In genomic region chr6:72627276-72627675, GRCm38 (mm10) we compare ENCODE assay signal across 18 mouse cellular contexts. TPM values are rescaled to one million over a fixed set of nuclear protein-coding genes. Genes with fewer than 3 reads are reported as not detected.
DNase-seq lines count a peak whose midpoint lies in the region; ATAC-seq and TF ChIP-seq lines count a peak whose summit lies in the region.
"Had no signal": no experiment of that assay in that cellular context is flagged by ENCODE, and none has a peak within 500 bp of the region (broad histone marks: within the 10 kb centered on the region; RNA-seq: fewer than 3 reads in every experiment).

No protein-coding gene starts in this region.

- H3K4me3 ChIP-seq in heart, embryonic 11.5 days (ENCODE audit: low read depth, low read length) = no peak overlapping the region
- no peak overlapping the region for H3K4me3 ChIP-seq in midbrain, postnatal 0 days (ENCODE audit: low read depth, low read length)
- H3K4me3 ChIP-seq in midbrain, embryonic 14.5 days (replicated peaks; ENCODE audit: low read depth, low read length) = no peak overlapping the region
- H3K4me3 ChIP-seq in kidney, adult 2 months (ENCODE audit: insufficient read depth, low read depth, low read length) = no peak overlapping the region
- H3K4me3 ChIP-seq: embryonic facial prominence, embryonic 15.5 days; forebrain, embryonic 12.5 days; heart, embryonic 13.5 days had no signal

- no peak overlapping the region for H3K4me2 ChIP-seq in heart, embryonic 11.5 days
- no peak overlapping the region for H3K4me2 ChIP-seq in midbrain, postnatal 0 days (ENCODE audit: low read depth, low read length, poor library complexity, severe bottlenecking)
- H3K4me2 ChIP-seq in midbrain, embryonic 14.5 days (ENCODE audit: low read length) = no peak overlapping the region
- H3K4me2 ChIP-seq: embryonic facial prominence, embryonic 15.5 days; forebrain, embryonic 12.5 days; heart, embryonic 13.5 days; midbrain, embryonic 11.5 days had no signal

- no peak for TF ChIP-seq CTCF in midbrain, postnatal 0 days (IDR thresholded peaks at IDR 0.05)
- no peak for TF ChIP-seq CTCF in kidney, adult 2 months (conservative IDR thresholded peaks at IDR 0.05; ENCODE audit: insufficient read depth, insufficient read length, low read depth, low read length)

- no peaks in the 10 kb centered on the region for H3K27me3 ChIP-seq in heart, embryonic 11.5 days (ENCODE audit: control insufficient read depth, insufficient read depth, low read length)
- H3K27me3 ChIP-seq in midbrain, postnatal 0 days (ENCODE audit: insufficient read depth, low read length) = no peaks in the 10 kb centered on the region
- no peaks in the 10 kb centered on the region for H3K27me3 ChIP-seq in midbrain, embryonic 14.5 days (ENCODE audit: control insufficient read depth, insufficient read depth, low read length)
- H3K27me3 ChIP-seq in kidney, adult 2 months (replicated peaks; ENCODE audit: control insufficient read depth, insufficient read depth, low read length) = no peaks in the 10 kb centered on the region
- H3K27me3 ChIP-seq: embryonic facial prominence, embryonic 15.5 days; forebrain, embryonic 12.5 days; heart, embryonic 13.5 days had no signal

- ATAC-seq in heart, embryonic 11.5 days (replicated peaks; ENCODE audit: insufficient number of reproducible peaks, low FRiP score, low TSS enrichment) = no peak
- no peak for ATAC-seq in midbrain, postnatal 0 days (ENCODE audit: low FRiP score)
- no peak for ATAC-seq in midbrain, embryonic 14.5 days (ENCODE audit: low FRiP score, low TSS enrichment)

- H3K9me3 ChIP-seq in heart, embryonic 11.5 days (replicated peaks; ENCODE audit: control insufficient read depth, low read length) = no peaks in the 10 kb centered on the region
- no peaks in the 10 kb centered on the region for H3K9me3 ChIP-seq in midbrain, postnatal 0 days (ENCODE audit: low read length)
- no peaks in the 10 kb centered on the region for H3K9me3 ChIP-seq in midbrain, embryonic 14.5 days (ENCODE audit: control insufficient read depth, low read length)
- H3K9me3 ChIP-seq: embryonic facial prominence, embryonic 15.5 days; forebrain, embryonic 12.5 days; G1E; heart, embryonic 13.5 days had no signal

- no peak for DNase-seq in heart, adult 9 months (ENCODE audit: low spot score in 2 of 2)
- DNase-seq in midbrain, postnatal 0 days (ENCODE audit: low spot score) = peak; percentile 25
- DNase-seq in midbrain, embryonic 14.5 days = no peak
- peak; percentile 41 for DNase-seq in kidney, adult 2 months
- peak; percentile 72 to 83 for DNase-seq in kidney, postnatal 4 days
- DNase-seq in lung, postnatal 25 days (ENCODE audit: low spot score) = no peak
- DNase-seq in adrenal gland, postnatal 14 days = no peak
- DNase-seq: adrenal gland, postnatal 10 days; B cell, adult 2 months; liver; right cerebral cortex, adult 18-20 months; thymus, adult 18-20 months had no signal

- WGBS in heart, embryonic 11.5 days (ENCODE audit: insufficient replicate concordance) = 89% methylated on average over 16 of the region's 16 CpGs
- 90% methylated on average over 16 of the region's 16 CpGs for WGBS in midbrain, postnatal 0 days
- 89% methylated on average over 16 of the region's 16 CpGs for WGBS in midbrain, embryonic 14.5 days
- 37% methylated on average over 16 of the region's 16 CpGs for WGBS in kidney, adult 2 months

- TF ChIP-seq POLR2A in kidney, adult 2 months (IDR thresholded peaks at IDR 0.05; ENCODE audit: low read depth, low read length) = no peak

- 0 out of 2 replicates have a peak overlapping the region, but pooled peaks have one; percentile 22 for H3K27ac ChIP-seq in heart, embryonic 11.5 days (ENCODE audit: low read depth, low read length)
- H3K27ac ChIP-seq in midbrain, postnatal 0 days (ENCODE audit: low read depth, low read length) = no peak overlapping the region
- no peak overlapping the region for H3K27ac ChIP-seq in midbrain, embryonic 14.5 days (replicated peaks; ENCODE audit: low read depth, low read length)
- no peak overlapping the region for H3K27ac ChIP-seq in kidney, adult 2 months (ENCODE audit: insufficient read depth, low read depth, low read length)
- H3K27ac ChIP-seq: embryonic facial prominence, embryonic 15.5 days; forebrain, embryonic 12.5 days; heart, embryonic 13.5 days had no signal

- peaks cover 10% of the 10 kb centered on the region for H3K36me3 ChIP-seq in heart, embryonic 11.5 days (ENCODE audit: control insufficient read depth, insufficient read depth, low read length)
- H3K36me3 ChIP-seq in midbrain, postnatal 0 days (ENCODE audit: insufficient read depth, low read length) = no peaks in the 10 kb centered on the region; the same call in 1 of the 2 replicates
- no peaks in the 10 kb centered on the region for H3K36me3 ChIP-seq in midbrain, embryonic 14.5 days (ENCODE audit: control insufficient read depth, insufficient read depth, low read length)
- H3K36me3 ChIP-seq in kidney, adult 2 months (ENCODE audit: control insufficient read depth, insufficient read depth, low read length) = no peaks in the 10 kb centered on the region
- H3K36me3 ChIP-seq: G1E had no signal

- no peak overlapping the region for H3K9ac ChIP-seq in heart, embryonic 11.5 days (ENCODE audit: low read depth, low read length)
- H3K9ac ChIP-seq in midbrain, postnatal 0 days (replicated peaks; ENCODE audit: low read length, poor library complexity, severe bottlenecking) = no peak overlapping the region
- no peak overlapping the region for H3K9ac ChIP-seq in midbrain, embryonic 14.5 days (replicated peaks; ENCODE audit: low read length)
- H3K9ac ChIP-seq: embryonic facial prominence, embryonic 15.5 days; forebrain, embryonic 12.5 days; heart, embryonic 13.5 days had no signal

- no peaks in the 10 kb centered on the region for H3K4me1 ChIP-seq in heart, embryonic 11.5 days (ENCODE audit: control insufficient read depth, insufficient read depth, low read length)
- no peaks in the 10 kb centered on the region for H3K4me1 ChIP-seq in midbrain, postnatal 0 days (ENCODE audit: insufficient read depth, low read length)
- no peaks in the 10 kb centered on the region for H3K4me1 ChIP-seq in midbrain, embryonic 14.5 days (ENCODE audit: control insufficient read depth, insufficient read depth, low read length)
- peaks cover 11% of the 10 kb centered on the region for H3K4me1 ChIP-seq in kidney, adult 2 months (ENCODE audit: control insufficient read depth, insufficient read depth, low read length)
- H3K4me1 ChIP-seq: embryonic facial prominence, embryonic 15.5 days; forebrain, embryonic 12.5 days; heart, embryonic 13.5 days had no signal

RNA-seq across cellular contexts. Expression of gene Tgoln1, which starts 10.5 kb away (rescaled TPM):
- polyA plus RNA-seq in heart, embryonic 11.5 days (2014; fragmentation: Nextera tagmentation; extraction: Ambion mirVana) = 25.3 and 31.0 TPM in 2 replicates
- total RNA-seq in midbrain, postnatal 0 days (2014; rRNA removed) = 34.2 and 36.2 TPM in 2 replicates
- polyA plus RNA-seq in midbrain, postnatal 0 days (2015; fragmentation: Nextera tagmentation; extraction: Ambion mirVana) = 37.7 and 39.2 TPM in 2 replicates
- 31.6 and 47.1 TPM in 2 replicates for polyA plus RNA-seq in midbrain, embryonic 14.5 days (2014; fragmentation: Nextera tagmentation; extraction: Ambion mirVana)
- polyA plus RNA-seq in kidney, adult 2 months (2012; rRNA removed) = 101 and 118 TPM in 2 replicates
- 135 and 142 TPM in 2 replicates for total RNA-seq in adrenal gland, postnatal 14 days (2021)

RNA-seq across cellular contexts. Expression of gene Retsat, which starts 29.0 kb away (rescaled TPM):
- 13.9 and 16.2 TPM in 2 replicates for polyA plus RNA-seq in heart, embryonic 11.5 days (2014; fragmentation: Nextera tagmentation; extraction: Ambion mirVana)
- 4.4 and 4.5 TPM in 2 replicates for total RNA-seq in midbrain, postnatal 0 days (2014; rRNA removed)
- 6.8 and 7.5 TPM in 2 replicates for polyA plus RNA-seq in midbrain, postnatal 0 days (2015; fragmentation: Nextera tagmentation; extraction: Ambion mirVana)
- 4.2 and 5.1 TPM in 2 replicates for polyA plus RNA-seq in midbrain, embryonic 14.5 days (2014; fragmentation: Nextera tagmentation; extraction: Ambion mirVana)
- 237 and 272 TPM in 2 replicates for polyA plus RNA-seq in kidney, adult 2 months (2012; rRNA removed)
- 362 and 390 TPM in 2 replicates for total RNA-seq in adrenal gland, postnatal 14 days (2021)

RNA-seq across cellular contexts. Expression of gene Elmod3, which starts 29.1 kb away (rescaled TPM):
- polyA plus RNA-seq in heart, embryonic 11.5 days (2014; fragmentation: Nextera tagmentation; extraction: Ambion mirVana) = 10.5 and 12.1 TPM in 2 replicates
- 12.5 and 18.3 TPM in 2 replicates for total RNA-seq in midbrain, postnatal 0 days (2014; rRNA removed)
- 16.0 and 17.9 TPM in 2 replicates for polyA plus RNA-seq in midbrain, postnatal 0 days (2015; fragmentation: Nextera tagmentation; extraction: Ambion mirVana)
- 13.5 and 19.8 TPM in 2 replicates for polyA plus RNA-seq in midbrain, embryonic 14.5 days (2014; fragmentation: Nextera tagmentation; extraction: Ambion mirVana)
- polyA plus RNA-seq in kidney, adult 2 months (2012; rRNA removed) = 43.0 and 43.4 TPM in 2 replicates
- 16.2 and 21.7 TPM in 2 replicates for total RNA-seq in adrenal gland, postnatal 14 days (2021)

Comparison
In these comparisons a context has a peak if more than half of its experiments do, and no peak if none do; other contexts are left out.
1. DNase-seq: peak in midbrain, postnatal 0 days (single experiment), kidney, adult 2 months (single experiment) and kidney, postnatal 4 days (2 of 2); none in heart, adult 9 months (0 of 2), midbrain, embryonic 14.5 days (single experiment), lung, postnatal 25 days (single experiment) and adrenal gland, postnatal 14 days (single experiment).
2. RNA of gene Retsat, which starts 29.0 kb away (polyA plus RNA-seq): 237 to 272 TPM in kidney, adult 2 months; 13.9 to 16.2 TPM in heart, embryonic 11.5 days, 6.8 to 7.5 TPM in midbrain, postnatal 0 days and 4.2 to 5.1 TPM in midbrain, embryonic 14.5 days; every median in the first group is over 10 times any median in the second.